Mouse (Mus musculus): ENCODE results near the gene Mospd3.

DNA sequence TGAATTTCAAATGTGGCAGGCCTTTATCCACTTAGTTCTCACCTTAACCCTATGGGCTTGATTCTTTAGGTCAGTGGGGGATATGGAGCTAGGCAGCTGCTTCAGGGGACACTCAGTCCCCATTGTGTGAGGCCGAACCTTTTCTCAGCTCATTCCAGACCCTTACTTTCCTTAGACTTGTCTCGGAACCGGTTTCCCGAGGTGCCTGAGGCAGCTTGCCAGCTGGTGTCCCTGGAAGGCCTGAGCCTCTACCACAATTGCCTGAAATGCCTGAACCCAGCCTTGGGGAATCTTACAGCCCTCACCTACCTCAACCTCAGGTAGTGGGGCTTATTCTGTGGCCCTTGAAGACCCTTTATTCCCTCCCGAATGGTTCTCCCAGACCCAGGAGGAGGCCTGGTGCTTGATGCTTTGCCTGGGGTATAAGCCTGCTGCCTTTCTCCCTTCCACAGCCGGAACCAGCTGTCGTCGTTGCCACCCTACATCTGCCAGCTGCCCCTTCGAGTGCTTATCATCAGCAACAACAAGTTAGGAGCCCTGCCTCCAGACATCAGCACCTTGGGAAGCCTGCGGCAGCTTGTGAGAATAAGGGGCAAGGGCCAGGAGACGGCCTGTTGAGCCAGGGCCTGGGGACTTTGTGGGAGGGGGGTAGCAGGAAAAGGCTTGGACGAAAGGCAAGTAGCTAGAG is 32.7 kb upstream of the Mospd3 start:
- TF ChIP-seq GATA1 (IDR thresholded peaks at IDR 0.05; ENCODE audit: borderline replicate concordance, low read length) (no peak), FLI1 (IDR thresholded peaks at IDR 0.05; ENCODE audit: low read length) (no peak)
